Mouse (Mus musculus): ENCODE results near the gene Sf1.

Sf1 gene

GRCm38 (mm10) chr19:6363411-6364240 lies at the start of gene Sf1:
Gene Sf1, plus strand, starts transcription at chr19:6363690.
- peak; percentile 100 for DNase-seq (ENCODE audit: low spot score)

DNA sequence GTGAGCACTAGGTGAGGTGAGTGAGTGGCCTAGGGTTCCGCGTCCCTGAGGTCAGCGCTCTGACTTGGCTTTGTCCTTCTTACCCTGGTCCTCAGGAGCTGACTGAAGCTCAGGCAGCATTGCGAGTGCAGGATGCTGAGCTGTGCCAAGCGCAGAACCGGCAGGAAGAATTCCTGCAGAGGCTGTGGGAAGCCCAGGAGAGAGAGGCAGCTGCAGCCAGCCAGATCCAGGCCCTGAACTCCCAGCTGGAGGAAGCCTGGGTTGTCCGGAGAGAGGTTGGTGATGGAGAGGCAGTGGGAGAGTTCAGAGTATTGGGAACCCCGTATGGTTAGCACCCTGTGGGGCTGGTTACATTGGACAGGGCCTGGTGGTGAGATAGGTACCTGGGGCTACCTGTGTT lies 49.7 kb upstream of the Sf1 start:
- no peak for DNase-seq (ENCODE audit: low spot score)

DNA sequence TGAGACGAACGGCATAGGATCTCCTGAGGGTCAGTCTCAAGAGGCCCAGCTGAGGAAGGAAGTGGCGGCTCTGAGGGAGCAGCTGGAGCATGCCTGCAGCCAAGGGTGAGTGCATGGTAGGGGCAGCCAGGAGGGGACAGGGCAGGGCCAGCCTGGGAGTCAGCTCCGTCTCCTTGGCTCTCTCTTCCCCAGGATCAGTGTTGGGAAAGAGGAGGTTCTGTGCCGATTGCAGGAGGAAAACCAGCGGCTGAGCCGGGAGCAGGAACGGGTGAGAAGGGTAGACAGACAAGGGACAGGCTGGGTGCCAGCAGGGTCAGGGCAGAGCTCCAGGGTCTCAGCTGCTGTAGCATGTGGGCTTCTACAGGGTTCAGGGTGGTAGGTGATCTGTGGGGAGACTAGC lies 49.0 kb upstream of the Sf1 start:
- no peak for DNase-seq (ENCODE audit: low spot score)

DNA sequence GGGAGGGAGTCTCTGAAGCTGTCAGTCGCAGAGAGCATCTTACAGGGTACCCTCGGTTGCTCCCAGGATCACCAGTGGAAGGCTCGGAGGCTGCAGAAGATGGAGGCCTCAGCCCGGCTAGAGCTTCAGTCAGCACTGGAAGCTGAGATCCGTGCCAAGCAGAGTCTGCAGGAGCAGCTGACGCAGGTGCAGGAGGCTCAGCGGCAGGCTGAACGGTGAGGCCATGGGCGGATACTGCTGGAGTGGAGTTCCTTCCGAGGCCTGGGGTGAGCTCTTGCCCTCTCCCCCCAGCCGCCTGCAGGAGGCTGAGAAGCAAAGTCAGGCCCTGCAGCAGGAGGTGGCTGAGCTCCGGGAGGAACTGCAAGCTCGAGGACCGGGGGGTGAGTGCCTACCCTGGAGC lies 47.9 kb upstream of the Sf1 start:
- no peak for DNase-seq (ENCODE audit: low spot score)

GRCm38 (mm10) chr19:6318145-6318544 lies 45.3 kb upstream of the Sf1 start:
- DNase-seq (ENCODE audit: low spot score) = no peak

- DNase-seq (ENCODE audit: low spot score) = peak; percentile 54
These were observed 42.1 kb upstream of the Sf1 start for GRCm38 (mm10) chr19:6321358-6321757.

GRCm38 (mm10) chr19:6321786-6322621 lies 41.5 kb upstream of the Sf1 start:
- peak; percentile 76 for DNase-seq (ENCODE audit: low spot score)

DNA sequence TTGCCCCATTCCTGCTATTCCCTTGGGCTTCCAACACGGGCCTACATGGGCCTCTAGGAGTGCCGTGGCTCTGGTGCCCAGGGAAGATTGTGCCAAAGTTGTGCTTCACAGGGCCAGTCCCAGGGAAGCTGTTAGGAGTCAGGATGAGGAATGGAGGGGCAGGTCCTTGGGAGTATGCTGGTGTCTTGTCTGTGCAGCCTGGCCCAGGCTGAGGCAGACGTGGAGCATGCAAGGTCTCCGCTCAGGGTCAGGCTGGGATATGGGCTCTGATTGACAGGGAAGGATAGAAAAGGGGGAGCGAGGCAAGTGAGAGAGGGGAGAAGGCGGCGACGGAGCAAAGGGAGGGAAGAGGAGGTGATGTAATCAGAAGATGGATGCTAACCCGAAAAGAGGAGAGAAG lies 38.7 kb upstream of the Sf1 start:
- no peak for DNase-seq (ENCODE audit: low spot score)

GRCm38 (mm10) chr19:6331178-6331577 lies 32.3 kb upstream of the Sf1 start:
- no peak for DNase-seq (ENCODE audit: low spot score)

DNA sequence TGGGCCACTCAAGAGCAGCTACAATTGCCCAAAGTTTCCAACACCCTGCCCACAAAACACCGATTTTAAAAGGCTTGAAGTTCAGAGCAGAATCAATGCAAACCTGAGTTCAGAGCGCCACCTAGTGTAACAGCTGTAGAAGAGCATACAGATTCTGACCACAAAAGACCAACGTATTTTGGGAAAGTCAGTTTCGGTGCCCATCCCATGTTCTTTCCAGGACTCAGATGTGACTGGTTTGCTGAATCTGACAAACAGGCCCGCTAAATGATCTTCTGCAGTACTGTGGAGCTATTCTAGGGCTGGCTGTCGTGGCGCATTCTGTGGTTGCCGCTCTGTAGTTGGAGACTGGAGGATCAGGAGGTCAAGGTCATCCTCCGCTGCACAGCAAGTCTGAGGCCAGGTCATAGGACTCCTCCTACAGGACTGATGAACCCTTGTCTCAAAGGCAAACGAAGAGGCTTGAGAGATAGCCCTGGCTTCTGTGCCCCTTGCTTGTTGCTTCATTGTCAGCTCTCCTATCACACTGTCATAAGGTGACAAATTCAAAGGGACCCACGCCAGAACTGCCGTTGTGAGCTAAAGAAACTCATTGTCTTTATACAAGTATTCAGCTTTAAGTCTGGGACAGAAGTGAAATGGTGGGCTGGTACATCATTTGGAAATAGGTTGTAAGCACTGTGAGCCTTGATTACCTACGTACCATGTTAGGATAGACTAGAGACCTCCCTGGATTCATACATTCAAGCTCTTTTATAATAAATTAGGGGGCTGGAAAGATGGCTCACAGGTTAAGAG lies 31.6 kb upstream of the Sf1 start:
- DNase-seq (ENCODE audit: low spot score) = peak; percentile 64

DNA sequence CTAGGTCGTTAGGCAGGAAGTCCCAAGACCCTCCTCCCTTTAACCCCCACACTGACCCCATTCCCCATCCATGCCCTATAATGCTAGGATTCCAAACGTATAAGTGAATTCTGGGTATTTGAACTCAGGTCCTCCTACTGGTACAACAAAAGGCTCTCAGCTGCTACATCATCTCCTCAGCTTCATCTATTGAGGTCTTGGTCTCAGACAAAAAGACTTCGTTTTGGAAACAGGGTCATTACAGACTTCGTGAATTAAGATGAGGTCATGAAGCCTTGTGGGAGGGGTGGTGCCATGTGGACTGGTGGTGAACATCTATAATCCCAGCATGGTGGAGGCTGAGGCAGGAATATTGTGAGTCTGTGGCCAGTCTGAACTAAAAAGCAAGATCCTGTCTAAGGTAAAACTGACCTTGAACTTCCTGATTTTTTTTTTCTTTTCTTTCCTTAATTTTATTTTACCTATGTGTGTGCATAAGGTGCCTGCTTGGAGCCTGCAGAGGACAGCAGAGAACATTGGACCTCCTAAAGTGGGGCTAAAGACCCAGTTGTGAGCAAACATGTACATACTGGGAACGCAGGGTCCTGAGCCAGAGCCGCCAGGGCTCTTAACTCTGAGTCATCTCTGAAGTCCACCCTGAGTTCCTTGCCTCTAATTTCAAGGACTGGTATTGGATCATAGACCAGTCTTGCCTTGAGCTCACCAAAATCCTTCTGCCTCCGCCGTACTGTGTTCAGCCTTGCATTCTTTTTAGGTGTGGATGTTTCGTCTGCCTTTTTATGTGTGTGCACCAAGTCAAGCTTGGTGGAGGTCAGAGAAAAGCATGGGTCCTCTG lies 29.5 kb upstream of the Sf1 start:
- no peak for DNase-seq (ENCODE audit: low spot score)

DNA sequence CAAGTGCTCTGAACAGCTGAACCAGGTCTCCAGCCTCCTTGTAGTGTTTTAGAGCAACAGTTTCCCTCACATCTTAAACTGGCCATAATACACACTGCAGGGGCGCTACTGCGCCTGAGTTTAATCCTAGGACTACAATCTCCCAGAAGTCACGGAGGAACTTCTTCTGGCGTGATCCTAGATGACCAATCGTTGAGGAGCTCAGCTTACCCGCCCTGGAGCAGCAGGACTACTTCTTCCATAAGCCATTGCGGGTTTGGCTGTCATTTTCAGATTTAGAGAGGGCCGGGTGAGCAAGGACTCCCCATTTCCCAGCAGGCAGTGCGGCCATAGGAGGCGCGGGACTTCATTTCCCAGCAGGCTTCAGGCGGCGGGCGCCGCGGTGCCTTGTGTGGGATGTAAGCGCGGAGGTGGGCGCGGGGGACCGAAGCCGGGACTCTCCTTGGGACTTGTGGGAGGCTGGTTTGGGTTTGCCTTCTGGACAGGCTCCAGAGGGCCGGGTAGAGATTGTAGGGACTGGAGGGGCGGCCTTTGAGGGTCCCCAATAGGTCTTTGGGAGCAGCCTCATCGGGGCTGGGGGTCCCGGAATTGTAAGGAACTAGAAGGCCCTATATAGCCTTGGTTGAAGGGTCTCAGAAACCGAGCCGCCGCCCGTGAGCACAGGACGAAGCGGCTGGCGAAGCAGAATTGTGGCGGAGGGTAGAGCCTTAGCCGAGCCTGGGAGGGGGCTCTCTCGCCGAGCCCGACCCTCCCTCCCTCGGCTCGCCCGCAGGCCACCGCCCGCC lies 28.6 kb upstream of the Sf1 start, which contains the start of gene Men1:
Men1 (plus strand) TSS at position 307 of the 785 bp plus-strand sequence.
- DNase-seq (ENCODE audit: low spot score) = peak; percentile 92

- no peak for DNase-seq (ENCODE audit: low spot score)
These were observed 28.0 kb upstream of the Sf1 start for GRCm38 (mm10) chr19:6335458-6335827.

GRCm38 (mm10) chr19:6336920-6337319 lies 26.6 kb upstream of the Sf1 start:
- no peak for DNase-seq (ENCODE audit: low spot score)

- DNase-seq (ENCODE audit: low spot score) = no peak
These were observed 25.3 kb upstream of the Sf1 start for GRCm38 (mm10) chr19:6338171-6338570.

- DNase-seq (ENCODE audit: low spot score) = no peak
These were observed 24.8 kb upstream of the Sf1 start for GRCm38 (mm10) chr19:6338716-6339115.

DNA sequence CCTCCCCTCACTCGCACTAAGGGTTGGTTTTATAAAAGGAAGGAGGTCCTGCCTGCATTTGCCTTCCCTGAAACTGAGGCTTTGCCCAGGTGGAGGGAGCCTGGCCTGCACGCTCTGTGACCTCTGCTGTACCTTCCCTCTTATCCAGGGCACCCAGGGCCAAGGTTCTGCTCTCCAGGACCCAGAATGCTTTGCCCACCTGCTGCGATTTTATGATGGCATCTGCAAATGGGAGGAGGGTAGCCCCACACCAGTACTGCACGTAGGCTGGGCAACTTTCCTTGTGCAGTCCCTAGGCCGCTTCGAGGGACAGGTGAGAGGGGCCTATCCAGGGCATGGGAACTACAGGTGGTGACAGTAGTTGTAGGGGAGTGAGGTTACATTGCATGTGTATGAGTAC lies 24.3 kb upstream of the Sf1 start:
- no peak for DNase-seq (ENCODE audit: low spot score)

GRCm38 (mm10) chr19:6339890-6340504 lies 23.5 kb upstream of the Sf1 start:
- no peak for DNase-seq (ENCODE audit: low spot score)

GRCm38 (mm10) chr19:6340524-6341452 lies 22.7 kb upstream of the Sf1 start, which contains the start of gene Map4k2:
Gene Map4k2, plus strand, starts transcription at chr19:6341135.
- peak; percentile 90 for DNase-seq (ENCODE audit: low spot score)

Data from urinary bladder, postnatal 14 days (tissue).